Mouse (Mus musculus): ENCODE measurements at regions not wholly inside any gene's neighbourhood (a gene's known extent, or its start where the extent isn't known, plus 50 kb on each side); places are given as distances from the start of the nearest gene placed in this dataset.

DNA sequence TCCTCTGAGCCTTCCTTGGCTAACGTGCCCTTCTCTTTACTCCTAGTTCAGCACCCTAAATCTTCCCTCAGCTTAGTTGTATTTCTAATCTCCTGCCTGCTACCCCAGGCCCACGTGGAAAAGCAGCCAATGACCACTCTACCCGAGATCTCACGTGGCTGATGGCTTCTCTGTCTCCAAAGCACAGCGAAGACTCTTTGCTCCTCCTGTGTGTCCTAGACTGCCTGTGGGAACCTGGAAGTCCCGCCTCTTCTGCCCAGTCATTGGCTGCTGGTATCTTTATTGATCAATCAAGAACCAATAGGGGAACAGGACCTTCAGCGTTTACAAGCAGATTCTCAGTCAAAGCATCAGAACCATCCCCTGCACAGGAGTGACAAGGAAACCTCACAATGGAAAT is 54.8 kb downstream of the Gm19935 start:
- Histone ChIP-seq H3K4me2 (ENCODE audit: low read depth, low read length) (no peak overlapping the region), H3K36me3 (ENCODE audit: control insufficient read depth, insufficient read depth, low read length) (no peaks in the 10 kb centered on the region), H3K27me3 (ENCODE audit: control insufficient read depth, insufficient read depth, low read length) (no peaks in the 10 kb centered on the region), H3K27ac (ENCODE audit: low read length) (no peak overlapping the region), H3K9me3 (replicated peaks; ENCODE audit: control insufficient read depth, low read length) (0 out of 2 replicates have a peak, but pooled peaks cover 2% of the 10 kb centered on the region), H3K4me1 (ENCODE audit: control insufficient read depth, insufficient read depth, low read length) (no peaks in the 10 kb centered on the region), H3K4me3 (replicated peaks; ENCODE audit: low read length) (no peak overlapping the region), H3K9ac (ENCODE audit: low read length) (no peak overlapping the region)
- 80% methylated on average over 7 of the region's 7 CpGs for WGBS
- ATAC-seq (ENCODE audit: insufficient read depth, low FRiP score) = no peak

DNA sequence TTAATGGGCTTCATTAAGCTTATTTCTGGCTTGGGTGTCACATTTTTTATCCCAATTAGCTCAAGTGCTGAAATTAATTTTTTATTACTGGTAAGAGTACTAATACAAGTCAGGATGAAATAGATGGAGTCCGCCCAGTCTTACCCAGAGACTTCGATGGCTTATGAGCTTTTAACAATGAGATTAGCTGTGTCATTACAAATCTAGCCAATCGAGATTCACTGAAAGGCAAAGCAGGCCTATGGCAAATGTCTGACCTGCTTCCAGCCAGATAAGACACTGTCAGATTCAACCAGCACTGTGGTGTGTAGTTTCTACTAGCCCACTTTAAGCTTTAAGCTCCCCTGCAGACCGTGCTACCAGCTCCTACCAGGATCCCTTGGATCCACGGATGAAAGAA is 55.2 kb downstream of the Gm19935 start:
- Histone ChIP-seq H3K4me1 (ENCODE audit: control insufficient read depth, insufficient read depth, low read length) (no peaks in the 10 kb centered on the region), H3K9ac (ENCODE audit: low read length) (no peak overlapping the region), H3K4me2 (ENCODE audit: low read depth, low read length) (no peak overlapping the region), H3K4me3 (replicated peaks; ENCODE audit: low read length) (no peak overlapping the region), H3K36me3 (ENCODE audit: control insufficient read depth, insufficient read depth, low read length) (no peaks in the 10 kb centered on the region), H3K27me3 (ENCODE audit: control insufficient read depth, insufficient read depth, low read length) (no peaks in the 10 kb centered on the region), H3K9me3 (replicated peaks; ENCODE audit: control insufficient read depth, low read length) (0 out of 2 replicates have a peak, but pooled peaks cover 2% of the 10 kb centered on the region), H3K27ac (ENCODE audit: low read length) (no peak overlapping the region)
- ATAC-seq (ENCODE audit: insufficient read depth, low FRiP score) = no peak
- WGBS = 87% methylated on average over 5 of the region's 5 CpGs

DNA sequence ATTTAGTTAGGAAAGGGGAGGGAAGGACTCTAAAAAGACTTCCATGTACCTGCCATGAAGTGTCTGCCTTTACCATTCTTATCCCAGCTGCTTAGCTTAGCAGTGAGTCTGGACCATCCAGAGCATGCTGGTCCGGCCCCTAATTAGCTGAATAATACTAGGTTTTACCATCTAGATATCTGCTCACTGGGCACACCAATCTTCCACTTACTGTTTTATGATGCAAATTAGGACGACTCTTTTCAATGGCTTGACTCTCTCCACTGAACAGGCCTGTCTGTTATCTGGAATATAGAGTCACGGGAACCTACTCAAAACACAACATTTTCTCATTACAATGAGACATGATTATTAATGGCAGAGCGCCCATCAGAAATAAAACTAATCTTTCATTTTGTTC is 55.7 kb downstream of the Gm19935 start:
- Histone ChIP-seq H3K9me3 (replicated peaks; ENCODE audit: control insufficient read depth, low read length) (0 out of 2 replicates have a peak, but pooled peaks cover 2% of the 10 kb centered on the region), H3K36me3 (ENCODE audit: control insufficient read depth, insufficient read depth, low read length) (no peaks in the 10 kb centered on the region), H3K4me2 (ENCODE audit: low read depth, low read length) (no peak overlapping the region), H3K4me3 (replicated peaks; ENCODE audit: low read length) (no peak overlapping the region), H3K27ac (ENCODE audit: low read length) (no peak overlapping the region), H3K4me1 (ENCODE audit: control insufficient read depth, insufficient read depth, low read length) (no peaks in the 10 kb centered on the region), H3K27me3 (ENCODE audit: control insufficient read depth, insufficient read depth, low read length) (no peaks in the 10 kb centered on the region), H3K9ac (ENCODE audit: low read length) (no peak overlapping the region)
- 81% methylated on average over 4 of the region's 4 CpGs for WGBS
- no peak for ATAC-seq (ENCODE audit: insufficient read depth, low FRiP score)

DNA sequence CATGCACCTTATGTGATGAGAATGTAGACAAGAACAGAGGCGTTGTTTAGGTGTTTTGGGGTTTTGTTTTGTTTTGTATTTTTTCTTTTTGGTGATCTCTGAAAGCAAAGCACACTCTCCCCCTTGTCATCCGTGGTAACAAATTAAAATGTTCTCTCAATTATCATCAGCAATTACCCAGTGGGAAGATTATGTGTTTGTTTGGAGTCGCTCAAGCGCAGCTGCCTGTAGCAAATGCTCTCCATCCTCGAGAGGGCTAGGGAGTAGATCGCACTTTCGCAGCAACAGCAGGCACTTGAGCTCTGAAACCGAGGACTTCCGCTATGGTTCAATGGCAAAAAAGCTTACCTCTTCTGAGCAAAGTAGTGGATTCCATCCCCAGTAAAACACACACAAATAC is 57.7 kb downstream of the Gm19935 start:
- WGBS = 78% methylated on average over 9 of the region's 9 CpGs
- H3K27ac ChIP-seq (ENCODE audit: low read length) = no peak overlapping the region

DNA sequence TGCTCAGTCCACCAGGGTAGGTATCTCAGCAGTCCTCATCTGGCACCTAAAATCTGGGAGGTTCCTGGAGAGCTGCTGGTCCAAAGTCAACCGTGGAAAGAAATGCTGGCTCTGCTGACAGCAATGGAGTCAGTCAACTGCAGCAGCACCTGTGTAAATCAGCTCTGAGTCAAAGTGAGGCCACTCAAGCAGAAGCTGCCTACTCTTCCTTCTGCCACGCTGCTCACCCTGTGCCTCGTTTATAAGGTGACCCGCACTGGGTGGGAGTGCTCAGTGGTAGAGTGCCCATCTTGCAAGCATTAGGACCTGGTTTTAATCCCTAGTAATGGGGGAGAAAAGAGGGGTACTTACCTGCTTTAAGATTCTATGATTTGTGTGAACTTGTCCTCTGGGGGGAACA is 62.2 kb downstream of the Gm19935 start:
- H3K4me3 ChIP-seq (replicated peaks; ENCODE audit: low read length) = no peak overlapping the region
- no peak for ATAC-seq (ENCODE audit: insufficient read depth, low FRiP score)
- H3K27me3 ChIP-seq (ENCODE audit: control insufficient read depth, insufficient read depth, low read length) = no peaks in the 10 kb centered on the region
- 71% methylated on average over 4 of the region's 4 CpGs for WGBS
- H3K36me3 ChIP-seq (ENCODE audit: control insufficient read depth, insufficient read depth, low read length) = no peaks in the 10 kb centered on the region
- H3K4me1 ChIP-seq (ENCODE audit: control insufficient read depth, insufficient read depth, low read length) = no peaks in the 10 kb centered on the region
- H3K9me3 ChIP-seq (replicated peaks; ENCODE audit: control insufficient read depth, low read length) = no peaks in the 10 kb centered on the region
- H3K4me2 ChIP-seq (ENCODE audit: low read depth, low read length) = no peak overlapping the region
- no peak overlapping the region for H3K9ac ChIP-seq (ENCODE audit: low read length)
- H3K27ac ChIP-seq (ENCODE audit: low read length) = no peak overlapping the region

More for the DNA sequence above, 57.7 kb downstream of the Gm19935 start:
- Histone ChIP-seq H3K4me3 (replicated peaks; ENCODE audit: low read length) (no peak overlapping the region), H3K9ac (ENCODE audit: low read length) (no peak overlapping the region), H3K36me3 (ENCODE audit: control insufficient read depth, insufficient read depth, low read length) (no peaks in the 10 kb centered on the region), H3K4me1 (ENCODE audit: control insufficient read depth, insufficient read depth, low read length) (no peaks in the 10 kb centered on the region), H3K4me2 (ENCODE audit: low read depth, low read length) (no peak overlapping the region), H3K27me3 (ENCODE audit: control insufficient read depth, insufficient read depth, low read length) (no peaks in the 10 kb centered on the region), H3K9me3 (replicated peaks; ENCODE audit: control insufficient read depth, low read length) (0 out of 2 replicates have a peak, but pooled peaks cover 2% of the 10 kb centered on the region)
- no peak for ATAC-seq (ENCODE audit: insufficient read depth, low FRiP score)

DNA sequence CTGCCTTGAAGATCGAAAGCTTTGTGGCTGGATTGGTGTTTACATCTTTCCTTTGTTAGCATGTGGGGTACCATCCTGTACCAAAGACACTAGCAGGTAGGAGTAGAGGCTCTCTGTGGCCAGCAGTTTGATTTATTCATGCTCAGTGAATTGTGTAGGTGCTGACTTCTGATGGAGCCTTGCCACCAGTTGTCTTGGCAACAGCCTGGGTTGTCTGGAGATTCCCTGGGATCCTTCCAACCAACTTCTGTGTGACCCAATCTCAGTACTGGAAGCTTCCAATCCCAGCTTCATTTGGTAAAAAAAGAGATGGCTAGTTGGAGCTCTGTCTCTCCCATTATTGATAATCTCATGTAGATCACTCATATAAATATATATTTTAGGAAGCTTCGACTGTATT is 73.6 kb downstream of the Gm19935 start:
- Histone ChIP-seq H3K4me2 (ENCODE audit: low read depth, low read length) (no peak overlapping the region), H3K4me1 (ENCODE audit: control insufficient read depth, insufficient read depth, low read length) (no peaks in the 10 kb centered on the region), H3K27ac (ENCODE audit: low read length) (no peak overlapping the region), H3K9me3 (replicated peaks; ENCODE audit: control insufficient read depth, low read length) (no peaks in the 10 kb centered on the region; the same call in 1 of the 2 replicates), H3K9ac (ENCODE audit: low read length) (no peak overlapping the region), H3K36me3 (ENCODE audit: control insufficient read depth, insufficient read depth, low read length) (no peaks in the 10 kb centered on the region), H3K27me3 (ENCODE audit: control insufficient read depth, insufficient read depth, low read length) (no peaks in the 10 kb centered on the region), H3K4me3 (replicated peaks; ENCODE audit: low read length) (no peak overlapping the region)
- 88% methylated on average over 2 of the region's 2 CpGs for WGBS
- no peak for ATAC-seq (ENCODE audit: insufficient read depth, low FRiP score)

DNA sequence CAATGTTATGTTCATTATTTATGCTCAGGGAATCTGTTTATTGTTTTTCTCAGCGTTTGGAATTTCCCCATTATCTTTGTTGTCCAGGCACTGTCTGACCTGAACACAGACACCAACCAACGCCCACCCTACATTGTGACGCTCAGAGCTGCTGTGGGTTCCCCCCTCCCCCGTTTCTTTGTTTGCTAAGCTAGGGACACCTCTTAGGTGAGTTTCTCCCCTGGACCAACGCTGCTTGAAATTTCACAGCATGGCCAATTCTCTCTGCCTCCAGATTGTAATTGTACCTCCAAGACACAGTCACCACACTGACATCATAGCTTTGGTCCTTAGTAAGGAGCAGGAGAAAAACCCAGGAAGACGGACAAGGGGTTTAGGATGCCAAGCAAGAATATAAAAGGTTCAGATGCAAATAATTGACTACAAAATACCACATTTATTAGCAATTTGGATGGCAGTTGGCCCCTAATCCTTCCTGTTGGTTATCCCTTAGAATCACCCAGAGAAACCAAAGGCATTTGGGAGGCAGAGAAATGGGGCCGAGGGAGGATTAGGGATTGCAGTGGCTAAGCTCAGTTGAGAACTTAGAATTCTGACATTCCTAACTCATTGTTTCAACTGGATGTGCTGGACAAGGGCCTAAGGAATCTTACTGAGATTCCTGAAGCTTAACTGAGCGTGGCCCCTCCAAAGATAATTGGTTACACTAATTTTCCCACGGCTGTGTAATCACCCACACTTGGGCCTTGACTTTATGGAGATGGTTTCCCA is 76.0 kb downstream of the Gm19935 start:
- H3K4me1 ChIP-seq (ENCODE audit: control insufficient read depth, insufficient read depth, low read length) = no peaks in the 10 kb centered on the region
- WGBS = 53% methylated on average over 9 of the region's 9 CpGs
- no peak for ATAC-seq (ENCODE audit: insufficient read depth, low FRiP score)
- no peak overlapping the region for H3K9ac ChIP-seq (ENCODE audit: low read length)
- no peaks in the 10 kb centered on the region for H3K27me3 ChIP-seq (ENCODE audit: control insufficient read depth, insufficient read depth, low read length)
- no peaks in the 10 kb centered on the region for H3K36me3 ChIP-seq (ENCODE audit: control insufficient read depth, insufficient read depth, low read length)
- H3K4me2 ChIP-seq (ENCODE audit: low read depth, low read length) = no peak overlapping the region
- H3K9me3 ChIP-seq (replicated peaks; ENCODE audit: control insufficient read depth, low read length) = no peaks in the 10 kb centered on the region; the same call in 1 of the 2 replicates
- H3K27ac ChIP-seq (ENCODE audit: low read length) = no peak overlapping the region
- no peak overlapping the region for H3K4me3 ChIP-seq (replicated peaks; ENCODE audit: low read length)

DNA sequence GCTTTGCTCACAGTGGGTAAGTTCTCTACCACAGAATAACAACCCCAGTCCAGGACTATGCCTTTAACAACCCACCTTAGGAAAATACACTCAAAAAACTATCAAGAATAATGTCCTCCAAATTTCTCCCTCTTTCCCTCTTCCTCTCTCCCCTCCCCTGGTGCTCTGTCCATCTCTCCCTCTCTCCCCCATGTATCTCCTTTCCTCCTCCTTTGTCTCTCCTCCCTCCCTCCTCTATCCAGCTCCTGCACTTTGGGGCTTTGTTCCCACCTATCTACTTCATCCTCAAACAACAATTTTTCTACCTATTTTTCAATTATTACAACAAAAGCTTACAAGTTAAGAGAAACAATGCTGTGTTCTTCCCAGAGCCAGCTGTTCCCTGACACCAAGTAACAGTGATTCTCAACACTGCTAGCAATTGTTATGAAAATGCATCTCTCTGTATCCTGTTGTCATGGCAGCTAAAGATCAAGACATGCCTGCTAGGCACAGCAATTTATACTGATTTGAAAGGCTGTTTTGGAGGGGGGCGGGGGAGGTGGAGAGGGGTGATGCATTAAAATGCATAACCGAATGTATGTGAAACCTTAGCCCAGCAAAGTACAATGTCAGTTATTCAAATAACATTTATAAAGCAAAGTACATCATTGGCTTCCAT is 76.8 kb downstream of the Gm19935 start:
- no peaks in the 10 kb centered on the region; the same call in 1 of the 2 replicates for H3K9me3 ChIP-seq (replicated peaks; ENCODE audit: control insufficient read depth, low read length)
- H3K27me3 ChIP-seq (ENCODE audit: control insufficient read depth, insufficient read depth, low read length) = no peaks in the 10 kb centered on the region
- no peaks in the 10 kb centered on the region for H3K36me3 ChIP-seq (ENCODE audit: control insufficient read depth, insufficient read depth, low read length)
- WGBS = 46% methylated on average over 2 of the region's 2 CpGs
- no peak overlapping the region for H3K9ac ChIP-seq (ENCODE audit: low read length)
- no peak overlapping the region for H3K4me2 ChIP-seq (ENCODE audit: low read depth, low read length)
- no peak overlapping the region for H3K4me3 ChIP-seq (replicated peaks; ENCODE audit: low read length)
- no peak for ATAC-seq (ENCODE audit: insufficient read depth, low FRiP score)
- H3K27ac ChIP-seq (ENCODE audit: low read length) = no peak overlapping the region
- H3K4me1 ChIP-seq (ENCODE audit: control insufficient read depth, insufficient read depth, low read length) = no peaks in the 10 kb centered on the region

DNA sequence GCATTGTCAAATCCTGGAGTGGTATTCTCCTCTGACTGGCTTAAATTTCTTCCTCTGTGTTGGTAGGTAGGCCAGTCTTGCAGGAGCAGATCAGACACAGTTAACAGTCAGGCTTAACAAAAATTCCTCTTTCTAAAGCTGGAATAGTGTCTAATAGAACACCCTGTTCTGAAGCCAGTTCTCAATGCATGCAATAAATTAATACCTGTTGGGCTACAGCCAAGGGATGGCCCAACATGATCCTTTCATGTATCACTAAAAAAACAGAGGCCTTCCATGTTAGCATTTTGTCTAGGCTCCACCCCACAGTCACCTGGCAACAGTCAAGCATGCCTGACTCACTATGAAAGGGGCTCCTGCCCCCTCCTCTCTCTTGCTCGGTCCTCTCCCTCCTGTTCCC is 89.2 kb downstream of the Gm19935 start:
- Histone ChIP-seq H3K27me3 (ENCODE audit: control insufficient read depth, insufficient read depth, low read length) (no peaks in the 10 kb centered on the region), H3K4me1 (ENCODE audit: control insufficient read depth, insufficient read depth, low read length) (no peaks in the 10 kb centered on the region), H3K36me3 (ENCODE audit: control insufficient read depth, insufficient read depth, low read length) (no peaks in the 10 kb centered on the region), H3K27ac (ENCODE audit: low read length) (no peak overlapping the region), H3K9ac (ENCODE audit: low read length) (no peak overlapping the region), H3K4me2 (ENCODE audit: low read depth, low read length) (no peak overlapping the region), H3K9me3 (replicated peaks; ENCODE audit: control insufficient read depth, low read length) (no peaks in the 10 kb centered on the region), H3K4me3 (replicated peaks; ENCODE audit: low read length) (no peak overlapping the region)
- ATAC-seq (ENCODE audit: insufficient read depth, low FRiP score) = no peak
- 28% methylated on average over 1 of the region's 1 CpGs for WGBS

Measured in stomach, embryonic 16.5 days (tissue).